ENCODE assay signal across 7 mouse cellular contexts in the genomic region with DNA sequence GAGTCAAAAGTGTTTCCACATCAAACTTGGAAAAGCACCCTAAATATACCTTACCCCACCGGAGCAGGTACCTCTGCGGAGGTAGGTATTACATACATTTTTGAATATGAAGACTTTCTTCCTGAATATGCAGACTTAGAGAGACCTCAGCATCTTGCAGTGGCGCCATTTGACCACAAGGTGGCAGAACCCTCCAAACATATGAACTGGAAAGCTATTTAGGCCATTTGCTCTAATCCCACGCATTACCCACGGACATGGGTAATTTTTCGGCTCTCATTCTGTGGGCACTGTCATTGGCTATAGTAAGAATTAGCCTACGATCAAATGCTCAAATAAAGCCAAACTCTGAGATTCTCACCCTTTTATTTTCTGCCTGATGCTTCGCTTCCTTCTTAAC.
DNase-seq lines count a peak whose midpoint lies in the region; ATAC-seq lines count a peak whose summit lies in the region.

No protein-coding gene starts in this region.

- no peaks in the 10 kb centered on the region for H3K9me3 ChIP-seq in forebrain, embryonic 16.5 days (ENCODE audit: control insufficient read depth, low read length)
- H3K9me3 ChIP-seq in megakaryocyte, embryonic 14.5 days: peaks cover 4% of the 10 kb centered on the region

- peaks cover 2% of the 10 kb centered on the region; the same call in 1 of the 2 replicates for H3K4me1 ChIP-seq in forebrain, embryonic 16.5 days (replicated peaks; ENCODE audit: control insufficient read depth, insufficient read depth, low read length)
- peaks cover 48% of the 10 kb centered on the region for H3K4me1 ChIP-seq in megakaryocyte, embryonic 14.5 days

- no peak overlapping the region for H3K9ac ChIP-seq in forebrain, embryonic 16.5 days (replicated peaks; ENCODE audit: low read depth, low read length)

- no peak overlapping the region for H3K27ac ChIP-seq in forebrain, embryonic 16.5 days (ENCODE audit: low read length)

- 16% methylated on average over 8 of the region's 8 CpGs for WGBS in forebrain, embryonic 16.5 days

- peak; percentile 66 for DNase-seq in R1 (ENCODE audit: low read depth, low spot score)
- DNase-seq in cerebellum, adult 18-20 months: peak; percentile 61 to 71
- DNase-seq in heart, postnatal 4 days: peak; percentile 68
- DNase-seq in layer of hippocampus, postnatal 36 days: peak; percentile 54 to 66
- DNase-seq in right cerebral cortex, postnatal 36 days (ENCODE audit: low spot score in 2 of 2): peak; percentile 69 to 76

- H3K27me3 ChIP-seq in forebrain, embryonic 16.5 days (replicated peaks; ENCODE audit: control insufficient read depth, insufficient read depth, low read length): no peaks in the 10 kb centered on the region
- H3K27me3 ChIP-seq in megakaryocyte, embryonic 14.5 days (replicated peaks): peaks cover 11% of the 10 kb centered on the region

- peak; percentile 71 for ATAC-seq in forebrain, embryonic 16.5 days

- H3K4me3 ChIP-seq in forebrain, embryonic 16.5 days (replicated peaks; ENCODE audit: low read length): no peak overlapping the region
- H3K4me3 ChIP-seq in megakaryocyte, embryonic 14.5 days (replicated peaks): peak overlapping the region; percentile 51

- no peaks in the 10 kb centered on the region for H3K36me3 ChIP-seq in forebrain, embryonic 16.5 days (ENCODE audit: control insufficient read depth, insufficient read depth)
- no peaks in the 10 kb centered on the region for H3K36me3 ChIP-seq in megakaryocyte, embryonic 14.5 days (replicated peaks; ENCODE audit: low read length)

- peak overlapping the region; percentile 26 for H3K4me2 ChIP-seq in forebrain, embryonic 16.5 days (ENCODE audit: low read length)
